Mouse (Mus musculus) embryonic fibroblast, embryonic 13.5 days (primary cell): ENCODE measurements at regions not wholly inside any gene's neighbourhood (a gene's known extent, or its start where the extent isn't known, plus 50 kb on each side); places are given as distances from the start of the nearest gene placed in this dataset.

ENCODE experiments used
- CTCF ChIP-seq: IDR thresholded peaks from 2 replicates; pipeline ENCODE4 v1.5.1; 2011; ENCODE audit warnings: mild to moderate bottlenecking, control low read depth, low read length, moderate library complexity, borderline replicate concordance; ENCODE audit not compliant: insufficient read depth
- POLR2A ChIP-seq: IDR thresholded peaks from 2 replicates; pipeline ENCODE4 v1.6.1; 2011; ENCODE audit warnings: low read depth, mild to moderate bottlenecking, control low read depth, low read length, moderate library complexity

DNA sequence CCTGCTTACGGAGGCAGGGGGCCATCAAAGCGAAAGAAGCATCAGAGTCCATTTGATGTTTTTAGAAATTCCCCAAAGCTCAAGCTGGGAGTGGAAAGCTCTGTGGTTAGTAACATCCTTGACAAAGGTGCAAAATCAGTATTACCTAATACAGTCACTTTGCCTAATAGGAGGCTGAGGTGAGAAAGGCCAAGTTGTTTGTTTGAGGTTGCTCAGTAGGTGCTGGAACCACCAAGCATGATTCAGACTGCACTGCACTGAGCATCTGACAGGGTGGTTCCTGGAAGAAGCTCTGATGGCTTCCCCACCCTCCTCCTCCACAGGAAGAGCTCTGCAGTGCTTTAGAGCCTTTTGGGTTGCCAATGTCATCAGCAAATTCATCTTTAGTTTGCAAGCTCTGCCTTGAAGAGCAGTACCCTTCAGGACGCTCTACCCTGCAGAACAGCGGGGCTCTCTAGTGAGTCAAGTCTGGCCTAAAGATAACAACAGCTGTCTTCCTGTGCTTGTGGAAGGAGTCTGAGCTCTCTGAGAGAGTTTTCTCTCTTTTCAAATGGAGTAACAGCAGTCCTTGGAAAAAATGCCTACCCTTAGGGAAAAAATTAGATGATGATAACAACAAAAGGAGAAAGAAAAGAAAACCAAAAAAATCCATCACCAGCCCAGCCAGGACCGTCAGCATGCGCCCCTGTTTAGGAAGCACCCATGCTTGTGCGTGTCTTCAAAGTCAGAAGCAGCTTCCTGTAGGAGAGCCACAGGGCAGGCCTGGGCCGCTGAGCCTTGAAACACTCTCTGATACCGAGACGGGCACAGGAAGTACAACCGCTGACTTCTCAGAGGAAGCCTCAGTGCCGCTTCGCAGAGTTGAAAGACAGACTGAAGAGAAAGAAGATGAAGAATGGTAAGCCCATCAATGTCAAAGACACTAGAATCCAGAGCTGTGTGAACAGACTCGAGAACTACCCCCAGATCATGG, 75.6 kb upstream of the Sp4 start:
- TF ChIP-seq CTCF = no peak
- TF ChIP-seq POLR2A = no peak
